Mouse (Mus musculus) limb, embryonic 15.5 days (tissue): ENCODE data around the gene Dnmt3b. TPM values are rescaled to one million over a fixed set of nuclear protein-coding genes. Genes with fewer than 3 reads are reported as not detected.
"Not testable (repeated sequence)": the region's sequence is repeated elsewhere in the genome, so short reads cannot be mapped to it uniquely, and the experiment has no call there.

Source experiments
- ATAC-seq: fragments of 200-750 bp; cut with Nextera tagmentation; 2 replicates; pipeline ENCODE4 v1.8.0; 2017; ENCODE audit warnings: low read depth, moderate TSS enrichment; ENCODE audit not compliant: insufficient number of reproducible peaks, low FRiP score, low TSS enrichment
- H3K27ac ChIP-seq: fragments of 300-500 bp; sonication (generic); 2 replicates; pipeline ENCODE4 v1.5.1; 2015; ENCODE audit warnings: moderate library complexity, mild to moderate bottlenecking, inconsistent platforms
- H3K27me3 ChIP-seq: fragments of 300-500 bp; sonication (generic); 2 replicates; pipeline ENCODE4 v1.6.1; 2015; ENCODE audit warnings: inconsistent platforms
- H3K36me3 ChIP-seq: fragments of 300-500 bp; sonication (generic); 2 replicates; pipeline ENCODE4 v1.6.1; 2015; ENCODE audit warnings: inconsistent platforms
- H3K4me1 ChIP-seq: fragments of 300-500 bp; sonication (generic); 2 replicates; pipeline ENCODE4 v1.6.1; 2015; ENCODE audit warnings: inconsistent platforms
- H3K4me2 ChIP-seq: fragments of 300-500 bp; sonication (generic); 2 replicates; pipeline ENCODE4 v1.6.1; 2015; ENCODE audit warnings: mild to moderate bottlenecking, inconsistent platforms
- H3K4me3 ChIP-seq: fragments of 300-500 bp; sonication (generic); 2 replicates; pipeline ENCODE4 v1.5.1; 2015; ENCODE audit warnings: mild to moderate bottlenecking, inconsistent platforms
- H3K9ac ChIP-seq: fragments of 300-500 bp; sonication (generic); 2 replicates; pipeline ENCODE4 v1.6.1; 2015; ENCODE audit warnings: inconsistent platforms
- H3K9me3 ChIP-seq: fragments of 300-500 bp; sonication (generic); 2 replicates; pipeline ENCODE4 v1.6.1; 2016; ENCODE audit warnings: inconsistent platforms
- WGBS: fragments of 180-500 bp; shearing (Covaris S2); methylation state at CpG from one replicate; pipeline ENCODE4 v1.1.7; 2015; 5-methylcytosine and 5-hydroxymethylcytosine counted together
- polyA plus RNA-seq: library from polyadenylated mRNA; unstranded; fragments of >200 nt; fragmentation: Nextera tagmentation; extraction: Ambion mirVana; gene quantifications from 2 replicates; pipeline ENCODE4 v1.2.1, GENCODE M21; 2015

Gene Dnmt3b
- polyA plus RNA-seq, 1 experiment from 2014 or later: 6.8 TPM

GRCm38 (mm10) chr2:153679959-153680358 is 30.7 kb downstream of the Dnmt3b start:
- Histone ChIP-seq H3K27me3 (no peaks in the 10 kb centered on the region), H3K9me3 (no peaks in the 10 kb centered on the region), H3K9ac (no peak overlapping the region), H3K4me2 (no peak overlapping the region), H3K4me1 (no peaks in the 10 kb centered on the region), H3K4me3 (no peak overlapping the region), H3K27ac (no peak overlapping the region), H3K36me3 (peaks cover 17% of the 10 kb centered on the region)
- 90% methylated on average over 1 of the region's 1 CpGs for WGBS
- no peak for ATAC-seq

DNA sequence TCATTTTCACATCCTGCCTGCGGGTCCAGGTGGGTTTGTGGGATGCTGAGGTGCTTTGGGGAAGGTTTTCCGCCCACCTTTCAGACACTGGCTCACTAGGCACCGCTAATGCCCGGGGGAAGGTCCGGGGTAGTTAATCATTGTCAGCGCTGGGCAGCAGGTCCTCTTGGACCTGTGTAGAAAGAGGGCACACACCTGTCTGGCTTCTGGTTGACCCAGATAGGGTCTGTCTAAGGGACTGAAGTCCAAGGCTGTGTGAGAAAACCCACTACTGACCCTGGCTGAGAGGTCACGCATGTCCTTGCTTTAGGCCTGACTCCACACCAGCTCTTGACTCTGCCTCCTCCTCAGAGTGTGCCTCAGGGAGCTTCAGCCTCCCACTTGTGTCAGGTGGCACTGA is 44.2 kb downstream of the Dnmt3b start:
- not testable (repeated sequence) for H3K27me3 ChIP-seq, H3K4me3 ChIP-seq, H3K36me3 ChIP-seq, ATAC-seq, H3K4me1 ChIP-seq, H3K9me3 ChIP-seq, H3K27ac ChIP-seq, H3K9ac ChIP-seq, H3K4me2 ChIP-seq
- 84% methylated on average over 7 of the region's 7 CpGs for WGBS

DNA sequence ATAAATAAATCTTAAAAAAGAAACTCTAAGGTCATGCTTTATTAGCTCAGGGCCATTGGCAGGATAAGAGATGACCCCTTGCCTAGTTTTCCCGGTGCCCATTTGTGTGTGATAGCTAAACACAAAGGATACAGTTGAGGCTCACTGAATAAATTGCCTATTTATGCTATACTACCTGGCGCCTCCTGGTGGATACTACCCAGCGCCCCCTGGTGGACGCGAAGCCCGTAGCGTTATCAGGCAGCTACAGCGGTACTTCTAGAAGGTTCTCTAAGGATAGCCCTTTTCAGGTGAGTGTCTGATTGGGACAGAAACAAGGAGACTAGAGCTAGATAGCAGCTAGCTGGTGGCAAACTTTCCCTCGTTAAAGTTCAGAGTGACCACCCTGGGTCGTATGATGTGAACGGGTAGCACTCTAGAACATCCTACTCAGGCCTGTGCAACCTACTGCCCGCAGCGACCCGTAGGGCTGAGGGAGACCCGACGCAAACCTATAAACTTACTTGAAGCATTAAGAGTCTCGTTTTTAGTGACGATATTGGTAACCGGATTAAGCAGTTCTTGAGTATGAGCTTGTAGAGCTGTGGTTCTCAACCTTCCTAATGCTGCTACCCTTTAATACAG is 45.3 kb downstream of the Dnmt3b start:
- H3K27me3 ChIP-seq: no peaks in the 10 kb centered on the region
- no peaks in the 10 kb centered on the region for H3K4me1 ChIP-seq
- no peak overlapping the region for H3K9ac ChIP-seq
- no peak for ATAC-seq
- WGBS: 63% methylated on average over 19 of the region's 19 CpGs
- H3K36me3 ChIP-seq: no peaks in the 10 kb centered on the region
- H3K9me3 ChIP-seq: no peaks in the 10 kb centered on the region
- H3K27ac ChIP-seq: no peak overlapping the region
- no peak overlapping the region for H3K4me2 ChIP-seq
- no peak overlapping the region for H3K4me3 ChIP-seq

DNA sequence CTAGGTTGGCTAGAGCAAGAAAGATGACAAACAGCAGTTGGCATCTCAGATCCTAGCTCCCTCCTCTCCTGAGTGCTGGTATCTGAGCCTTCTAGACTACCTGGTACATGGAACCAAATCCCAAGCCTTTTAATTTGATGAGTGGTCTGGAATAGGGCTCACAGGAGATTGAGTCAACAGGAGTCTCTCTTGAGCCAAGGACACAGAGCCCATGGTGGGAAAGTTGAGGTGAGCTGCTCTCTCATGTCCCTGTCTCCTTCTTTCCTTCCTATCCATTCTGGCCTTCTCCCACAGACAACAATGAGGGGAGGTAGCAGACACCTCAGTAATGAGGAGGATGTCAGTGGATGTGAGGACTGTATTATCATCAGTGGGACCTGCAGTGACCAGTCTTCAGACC is 47.1 kb downstream of the Dnmt3b start, which contains the start of gene Dnmt3c:
Dnmt3c (plus strand) TSS at position 301 of the 400 bp plus-strand sequence.
- no peaks in the 10 kb centered on the region for H3K36me3 ChIP-seq
- H3K27me3 ChIP-seq: no peaks in the 10 kb centered on the region
- no peak within 1 kb of the TSS for H3K27ac ChIP-seq
- ATAC-seq: no peak
- no peak within 1 kb of the TSS for H3K4me3 ChIP-seq
- no peak within 1 kb of the TSS for H3K9ac ChIP-seq
- H3K4me2 ChIP-seq: no peak within 1 kb of the TSS
- no peaks in the 10 kb centered on the region for H3K4me1 ChIP-seq
- H3K9me3 ChIP-seq: no peaks in the 10 kb centered on the region

GRCm38 (mm10) chr2:153703389-153703788 is 54.1 kb downstream of the Dnmt3b start:
- Histone ChIP-seq H3K4me2 (no peak overlapping the region), H3K9me3 (no peaks in the 10 kb centered on the region), H3K4me3 (no peak overlapping the region), H3K9ac (no peak overlapping the region), H3K27me3 (no peaks in the 10 kb centered on the region), H3K4me1 (no peaks in the 10 kb centered on the region; the same call in 1 of the 2 replicates), H3K27ac (no peak overlapping the region), H3K36me3 (no peaks in the 10 kb centered on the region)
- ATAC-seq: no peak
- 33% methylated on average over 6 of the region's 6 CpGs for WGBS

- Histone ChIP-seq H3K36me3 (no peaks in the 10 kb centered on the region), H3K9me3 (no peaks in the 10 kb centered on the region), H3K4me1 (no peaks in the 10 kb centered on the region), H3K27ac (no peak overlapping the region), H3K9ac (no peak overlapping the region), H3K27me3 (no peaks in the 10 kb centered on the region), H3K4me3 (no peak overlapping the region), H3K4me2 (no peak overlapping the region)
- whole genome bisulfite sequencing: 45% methylated on average over 8 of the region's 8 CpGs
- no peak for ATAC-seq
Observed at GRCm38 (mm10) chr2:153710701-153711330, 61.6 kb downstream of the Dnmt3b start.

GRCm38 (mm10) chr2:153712646-153713091 is 63.4 kb downstream of the Dnmt3b start:
- ATAC-seq: no peak
- Histone ChIP-seq H3K27ac (peak overlapping the region; percentile 63), H3K9ac (no peak overlapping the region), H3K9me3 (no peaks in the 10 kb centered on the region), H3K27me3 (no peaks in the 10 kb centered on the region), H3K4me2 (no peak overlapping the region), H3K36me3 (no peaks in the 10 kb centered on the region), H3K4me1 (no peaks in the 10 kb centered on the region), H3K4me3 (no peak overlapping the region)
- 55% methylated on average over 3 of the region's 3 CpGs for WGBS

- Histone ChIP-seq H3K4me3 (no peak overlapping the region), H3K27me3 (no peaks in the 10 kb centered on the region), H3K27ac (peak overlapping the region; percentile 63), H3K9me3 (no peaks in the 10 kb centered on the region), H3K36me3 (no peaks in the 10 kb centered on the region), H3K4me2 (no peak overlapping the region), H3K9ac (no peak overlapping the region), H3K4me1 (no peaks in the 10 kb centered on the region)
- ATAC-seq: peak; percentile 77; the same call in 1 of the 2 replicates
- 27% methylated on average over 4 of the region's 4 CpGs for WGBS
Observed at GRCm38 (mm10) chr2:153713227-153713626, 64.0 kb downstream of the Dnmt3b start.

DNA sequence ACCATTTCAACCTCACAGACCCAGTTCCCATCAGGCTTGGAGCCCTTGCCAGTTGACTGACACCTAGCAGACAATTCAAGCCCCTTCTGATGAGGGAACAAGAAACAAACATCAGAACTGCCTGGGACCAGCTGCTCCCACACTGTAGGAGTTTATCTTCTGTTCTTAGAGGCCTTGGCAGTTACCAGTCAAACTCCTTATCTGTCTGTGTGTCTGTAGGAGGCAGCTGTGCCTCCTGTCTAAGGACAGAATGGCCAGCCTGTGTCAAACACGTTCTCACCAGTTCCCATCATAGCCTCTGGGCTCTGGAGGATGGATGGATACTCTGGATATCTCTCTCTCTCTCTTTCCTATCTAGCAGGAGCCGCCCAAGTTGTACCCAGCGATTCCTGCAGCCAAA is 68.6 kb downstream of the Dnmt3b start:
- H3K4me2 ChIP-seq, H3K4me1 ChIP-seq, H3K9ac ChIP-seq, H3K36me3 ChIP-seq, ATAC-seq, H3K27ac ChIP-seq, H3K4me3 ChIP-seq, H3K9me3 ChIP-seq, H3K27me3 ChIP-seq: not testable (repeated sequence)
- WGBS: 66% methylated on average over 3 of the region's 3 CpGs

DNA sequence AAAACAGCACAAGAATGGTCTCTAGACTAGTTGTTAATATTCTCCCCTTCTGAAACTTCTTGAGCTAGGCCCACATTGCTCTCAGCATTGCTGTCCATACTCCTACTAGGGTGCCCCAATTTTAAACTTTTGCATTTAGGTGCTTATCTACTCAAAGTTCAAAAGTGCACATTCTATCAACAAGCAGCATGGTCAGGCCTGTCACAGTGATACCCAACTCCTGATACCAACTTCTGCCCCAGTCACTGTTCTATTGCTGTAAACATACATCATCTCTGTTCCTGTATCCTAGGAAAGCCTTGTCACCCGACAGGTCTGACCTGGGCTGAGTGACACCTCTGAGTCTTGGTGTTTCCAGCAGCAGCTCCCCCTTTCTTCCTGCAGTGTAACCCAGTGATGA is 73.8 kb downstream of the Dnmt3b start:
- no peak overlapping the region for H3K27ac ChIP-seq
- no peak overlapping the region for H3K4me2 ChIP-seq
- no peak overlapping the region for H3K4me3 ChIP-seq
- H3K36me3 ChIP-seq: no peaks in the 10 kb centered on the region
- H3K9me3 ChIP-seq: no peaks in the 10 kb centered on the region; the same call in 1 of the 2 replicates
- no peak for ATAC-seq
- no peaks in the 10 kb centered on the region for H3K4me1 ChIP-seq
- no peak overlapping the region for H3K9ac ChIP-seq
- WGBS: 69% methylated on average over 1 of the region's 1 CpGs
- no peaks in the 10 kb centered on the region for H3K27me3 ChIP-seq

DNA sequence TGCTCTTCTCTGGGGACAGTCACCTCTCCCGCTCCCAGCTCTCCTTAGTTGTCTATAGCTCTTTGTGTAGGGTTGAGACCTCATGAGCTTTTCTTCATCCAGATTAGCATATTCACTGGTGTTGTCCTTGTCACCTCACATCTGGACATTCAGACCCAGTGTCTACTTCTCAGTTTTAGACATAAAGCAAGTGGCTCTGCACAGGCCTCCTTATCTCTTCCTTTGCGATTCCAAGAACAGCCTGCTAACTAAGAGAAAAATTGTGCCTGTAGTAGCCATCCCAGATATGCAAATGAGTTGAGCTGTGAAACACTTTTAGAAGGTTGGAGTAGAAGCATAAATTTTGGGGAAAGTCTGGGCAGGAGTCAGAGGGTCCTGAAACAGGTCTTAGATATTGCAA is 75.2 kb downstream of the Dnmt3b start:
- Histone ChIP-seq H3K9ac (no peak overlapping the region), H3K9me3 (no peaks in the 10 kb centered on the region; the same call in 1 of the 2 replicates), H3K27ac (no peak overlapping the region), H3K36me3 (no peaks in the 10 kb centered on the region), H3K4me2 (no peak overlapping the region), H3K4me1 (no peaks in the 10 kb centered on the region), H3K4me3 (no peak overlapping the region), H3K27me3 (no peaks in the 10 kb centered on the region)
- no peak for ATAC-seq
- WGBS: 93% methylated on average over 2 of the region's 2 CpGs

DNA sequence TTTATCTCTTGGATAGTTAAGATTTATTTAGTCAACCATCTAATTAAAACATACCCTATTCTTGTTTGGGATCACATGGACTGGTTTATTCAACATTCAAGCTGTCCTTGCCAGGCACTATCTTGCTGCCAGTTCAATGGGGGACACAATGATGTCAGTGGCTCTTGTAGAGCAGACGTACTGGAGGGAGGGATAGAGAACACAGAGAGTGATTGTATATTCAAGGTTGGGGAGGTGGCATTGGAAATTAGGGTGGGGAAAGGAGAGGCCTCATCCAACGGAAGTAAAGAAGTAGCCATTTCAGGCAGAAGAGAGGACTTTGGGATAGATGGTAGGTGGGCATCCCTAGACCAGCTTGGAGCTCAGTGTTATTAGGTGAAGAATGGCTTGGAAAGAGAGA is 75.6 kb downstream of the Dnmt3b start:
- no peaks in the 10 kb centered on the region for H3K36me3 ChIP-seq
- no peaks in the 10 kb centered on the region for H3K4me1 ChIP-seq
- no peaks in the 10 kb centered on the region; the same call in 1 of the 2 replicates for H3K9me3 ChIP-seq
- H3K27ac ChIP-seq: no peak overlapping the region
- no peak for ATAC-seq
- H3K27me3 ChIP-seq: no peaks in the 10 kb centered on the region
- no peak overlapping the region for H3K9ac ChIP-seq
- WGBS: 81% methylated on average over 2 of the region's 2 CpGs
- no peak overlapping the region for H3K4me2 ChIP-seq
- no peak overlapping the region for H3K4me3 ChIP-seq
